Mouse (Mus musculus) forebrain, embryonic 11.5 days (tissue): ENCODE data around the gene Pmch. TPM values are rescaled to one million over a fixed set of nuclear protein-coding genes. Genes with fewer than 3 reads are reported as not detected.

ENCODE experiments used
- ATAC-seq: fragments of 200-750 bp; cut with Nextera tagmentation; replicated peaks from 2 replicates; pipeline ENCODE4 v1.8.0; 2017; ENCODE audit warnings: moderate TSS enrichment; ENCODE audit not compliant: low FRiP score
- DNase-seq: peaks from one replicate; pipeline ENCODE4 v3.0.0-alpha.2; 2017; ENCODE audit warnings: low spot score
- H3K27ac ChIP-seq: fragments of 300-500 bp; sonication (generic); 2 replicates; pipeline ENCODE4 v1.5.1; 2014; ENCODE audit warnings: low read depth, low read length
- H3K27me3 ChIP-seq: fragments of 300-500 bp; sonication (generic); 2 replicates; pipeline ENCODE4 v1.6.1; 2014; ENCODE audit warnings: mild to moderate bottlenecking, low read length, mixed read lengths; ENCODE audit not compliant: control insufficient read depth, insufficient read depth
- H3K36me3 ChIP-seq: fragments of 300-500 bp; sonication (generic); 2 replicates; pipeline ENCODE4 v1.6.1; 2014; ENCODE audit warnings: mild to moderate bottlenecking, low read length, moderate library complexity, mixed read lengths; ENCODE audit not compliant: control insufficient read depth, insufficient read depth
- H3K4me1 ChIP-seq: fragments of 300-500 bp; sonication (generic); replicated peaks from 2 replicates; pipeline ENCODE4 v1.6.1; 2014; ENCODE audit warnings: low read length, mixed read lengths; ENCODE audit not compliant: control insufficient read depth, insufficient read depth
- H3K4me2 ChIP-seq: fragments of 300-500 bp; sonication (generic); 2 replicates; pipeline ENCODE4 v1.6.1; 2014; ENCODE audit warnings: low read depth, mild to moderate bottlenecking, low read length, moderate library complexity, mixed read lengths; ENCODE audit not compliant: severe bottlenecking
- H3K4me3 ChIP-seq: fragments of 300-500 bp; sonication (generic); 2 replicates; pipeline ENCODE4 v1.5.1; 2014; ENCODE audit warnings: low read depth, low read length
- H3K9ac ChIP-seq: fragments of 300-500 bp; sonication (generic); 2 replicates; pipeline ENCODE4 v1.6.1; 2014; ENCODE audit warnings: low read length
- H3K9me3 ChIP-seq: fragments of 300-500 bp; sonication (generic); 2 replicates; pipeline ENCODE4 v1.6.1; 2016; ENCODE audit warnings: low read length, mixed read lengths; ENCODE audit not compliant: control insufficient read depth
- whole genome bisulfite sequencing: fragments of 180-500 bp; shearing (Covaris S2); extraction: QIAGEN DNeasy Blood & Tissue Kit; methylation state at CpG from one replicate; pipeline ENCODE4 v1.1.7; 2014; 5-methylcytosine and 5-hydroxymethylcytosine counted together
- polyA plus RNA-seq: library from polyadenylated mRNA; unstranded; fragments of >200 nt; fragmentation: Nextera tagmentation; extraction: Ambion mirVana; gene quantifications from 2 replicates; pipeline ENCODE4 v1.2.1, GENCODE M21; 2014

The Pmch gene
- polyA plus RNA-seq, 1 experiment from 2014 or later: 2.0 TPM

GRCm38 (mm10) chr10:88106169-88106568 lies 15.3 kb downstream of the Pmch start:
- no peaks in the 10 kb centered on the region for H3K27me3 ChIP-seq
- no peaks in the 10 kb centered on the region for H3K9me3 ChIP-seq
- no peaks in the 10 kb centered on the region for H3K36me3 ChIP-seq
- DNase-seq: no peak
- no peak overlapping the region for H3K4me2 ChIP-seq
- no peak overlapping the region for H3K4me3 ChIP-seq
- H3K9ac ChIP-seq: no peak overlapping the region
- H3K27ac ChIP-seq: no peak overlapping the region
- 93% methylated on average over 2 of the region's 2 CpGs for WGBS
- no peak for ATAC-seq
- H3K4me1 ChIP-seq: no peaks in the 10 kb centered on the region

- no peaks in the 10 kb centered on the region for H3K9me3 ChIP-seq
- 86% methylated on average over 2 of the region's 2 CpGs for WGBS
- H3K27me3 ChIP-seq: no peaks in the 10 kb centered on the region
- no peak overlapping the region for H3K27ac ChIP-seq
- no peak overlapping the region for H3K9ac ChIP-seq
- DNase-seq: no peak
- no peaks in the 10 kb centered on the region for H3K36me3 ChIP-seq
- no peaks in the 10 kb centered on the region for H3K4me1 ChIP-seq
- no peak overlapping the region for H3K4me2 ChIP-seq
- no peak overlapping the region for H3K4me3 ChIP-seq
- ATAC-seq: no peak
Observed at GRCm38 (mm10) chr10:88113290-88113689, 22.4 kb downstream of the Pmch start.

- no peak overlapping the region for H3K9ac ChIP-seq
- H3K27ac ChIP-seq: no peak overlapping the region
- H3K27me3 ChIP-seq: no peaks in the 10 kb centered on the region
- H3K9me3 ChIP-seq: no peaks in the 10 kb centered on the region
- no peak overlapping the region for H3K4me2 ChIP-seq
- ATAC-seq: no peak
- H3K4me1 ChIP-seq: no peaks in the 10 kb centered on the region
- H3K36me3 ChIP-seq: no peaks in the 10 kb centered on the region
- DNase-seq: no peak
- H3K4me3 ChIP-seq: no peak overlapping the region
Observed at GRCm38 (mm10) chr10:88119721-88120120, 28.8 kb downstream of the Pmch start.

- H3K36me3 ChIP-seq: no peaks in the 10 kb centered on the region
- ATAC-seq (no peak), DNase-seq (no peak)
- H3K4me1 ChIP-seq: no peaks in the 10 kb centered on the region
- no peak overlapping the region for H3K27ac ChIP-seq
- WGBS: 95% methylated on average over 16 of the region's 16 CpGs
- H3K9ac ChIP-seq: no peak overlapping the region
- no peak overlapping the region for H3K4me3 ChIP-seq
- H3K4me2 ChIP-seq: no peak overlapping the region
- no peaks in the 10 kb centered on the region for H3K27me3 ChIP-seq
- H3K9me3 ChIP-seq: no peaks in the 10 kb centered on the region
Observed at GRCm38 (mm10) chr10:88135630-88136029, 44.8 kb downstream of the Pmch start.

Other genes starting within 250 kb of the Pmch start
- 21.1 and 23.7 TPM in 2 replicates for gene Igf1, start 232.8 kb upstream of the Pmch start, polyA plus RNA-seq
- gene Parpbp, start 55.9 kb downstream of the Pmch start, polyA plus RNA-seq: 15.8 and 16.4 TPM in 2 replicates
- gene Nup37, start 55.9 kb downstream of the Pmch start, polyA plus RNA-seq: 102 and 110 TPM in 2 replicates
- gene Washc3, start 110.0 kb downstream of the Pmch start, polyA plus RNA-seq: 38.7 and 46.2 TPM in 2 replicates